Mouse (Mus musculus) frontal cortex, postnatal 14 days (tissue): ENCODE results near the gene Egfem1.

Source experiments
- DNase-seq, 2 experiments: peaks; one replicate each; pipeline ENCODE4 v3.0.0; 2022; ENCODE audit warnings: low spot score in 2 of 2

The Egfem1 gene

DNA sequence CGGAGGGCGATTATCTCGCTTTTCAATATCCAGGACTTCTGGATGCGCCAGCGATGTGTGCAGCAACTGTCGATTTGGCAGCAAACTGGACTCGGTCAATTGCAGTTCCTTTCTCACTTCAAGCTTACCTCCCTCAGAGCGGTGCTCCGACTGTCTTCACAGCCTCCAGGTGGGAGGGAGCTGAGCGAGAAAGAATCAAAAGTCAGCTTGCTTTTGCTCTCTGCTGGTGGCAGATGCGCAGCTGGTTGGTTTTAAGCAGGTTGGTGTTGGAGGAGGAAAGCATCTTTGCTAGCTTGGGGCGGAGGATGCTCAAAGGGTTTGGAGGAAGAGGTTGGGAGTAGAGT, at the start of gene Egfem1:
TSS of gene Egfem1 (plus strand) at position 72 of the 344 bp plus-strand sequence.
- DNase-seq = peak in 1 of 2 experiments; percentile 22

DNA sequence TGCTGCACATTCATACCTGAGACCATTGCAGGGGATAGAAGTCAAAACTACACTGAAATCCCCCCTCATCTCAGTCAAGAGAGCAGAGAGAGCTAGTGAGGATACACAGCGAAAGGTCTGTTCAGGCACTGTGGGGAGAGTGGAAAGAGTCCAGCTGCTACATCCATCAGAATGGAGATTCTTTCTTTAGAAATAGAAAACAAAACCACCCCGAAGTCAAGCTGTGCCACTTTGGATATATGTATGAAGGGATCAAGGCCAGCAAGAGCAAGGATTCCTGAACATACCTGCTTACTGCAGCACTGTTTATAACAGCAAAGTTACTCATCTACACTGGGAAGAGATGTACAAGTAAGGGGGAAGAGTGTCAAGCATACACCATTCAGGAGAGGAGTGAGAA, 48.7 kb upstream of the Egfem1 start:
- no peak for DNase-seq

DNA sequence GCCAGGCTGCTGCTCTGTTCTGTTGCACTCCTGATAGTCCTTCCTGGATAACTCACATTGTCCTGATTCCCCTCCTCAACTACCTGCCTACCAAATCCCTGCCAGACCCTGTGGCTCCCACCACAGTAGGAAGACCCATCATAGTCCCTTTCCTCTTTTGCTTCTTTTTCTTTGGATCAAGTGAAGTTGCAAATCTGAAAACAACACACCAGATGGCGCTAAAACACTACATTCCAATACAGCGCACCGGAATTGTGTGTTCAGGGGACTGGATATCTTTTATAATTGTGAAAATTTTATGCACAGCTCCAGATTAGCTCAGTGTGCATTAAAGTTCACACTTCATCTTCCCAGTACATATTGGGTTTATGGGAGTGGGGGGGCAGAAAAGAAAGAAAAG, 45.7 kb upstream of the Egfem1 start:
- DNase-seq = peak in 1 of 2 experiments; percentile 32

DNA sequence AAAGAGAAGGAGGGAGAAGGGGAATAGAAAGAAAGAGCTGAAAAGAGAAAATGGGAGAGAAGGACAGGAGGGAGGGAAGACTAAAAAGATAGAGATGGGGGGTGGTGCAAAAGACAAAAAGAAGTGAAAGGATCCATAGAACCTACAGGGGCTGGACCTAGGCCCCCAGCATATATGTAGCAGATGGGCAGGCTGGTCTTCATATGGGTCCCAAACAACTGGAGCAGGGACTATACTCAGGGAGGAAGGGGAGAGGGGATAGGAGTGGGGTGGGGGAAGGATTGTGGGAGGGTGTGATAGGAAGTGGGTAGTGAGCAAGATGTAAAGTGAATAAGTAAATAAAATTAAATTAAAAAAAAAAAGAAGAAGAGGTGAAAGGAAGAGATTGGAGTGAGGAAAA, 45.2 kb upstream of the Egfem1 start:
- no peak for DNase-seq

DNA sequence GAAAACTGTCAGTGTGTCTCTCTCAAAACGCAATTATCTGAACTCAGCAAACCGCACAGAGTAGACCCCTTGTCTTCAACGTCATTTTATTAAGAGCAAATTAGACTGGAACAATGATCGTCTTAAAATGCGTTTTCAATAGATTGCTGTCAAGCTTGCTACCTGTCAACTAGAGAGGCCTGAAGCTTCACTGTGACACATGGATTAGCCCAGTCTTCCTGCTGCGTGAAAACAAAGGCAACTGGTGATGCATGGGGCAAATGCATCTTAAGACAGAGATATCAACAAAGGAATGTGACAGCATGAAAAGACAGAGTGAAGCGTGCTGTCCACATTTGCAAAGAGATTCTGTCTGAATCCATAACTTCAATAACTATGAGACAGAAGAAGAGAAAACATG, 41.8 kb upstream of the Egfem1 start:
- DNase-seq = no peak

DNA sequence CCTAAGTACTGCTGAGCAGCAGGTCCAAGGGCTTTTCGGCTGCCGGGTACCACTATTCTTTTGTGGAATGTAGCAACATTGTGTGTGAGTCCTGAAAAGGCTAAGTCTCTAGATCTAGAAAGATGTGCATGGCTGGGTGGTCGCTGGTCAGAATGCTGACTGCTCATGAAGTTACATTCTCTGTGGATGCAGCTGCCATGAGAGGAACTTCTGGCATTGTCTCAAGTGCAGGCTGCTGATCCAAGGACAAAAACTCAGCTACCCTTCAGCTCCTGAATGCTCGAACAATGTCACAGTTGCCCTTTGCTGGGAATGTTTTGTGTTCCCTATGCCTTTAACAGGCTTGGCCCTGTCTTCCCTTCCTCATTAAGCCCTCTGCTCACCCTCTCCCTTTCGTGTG, 35.5 kb upstream of the Egfem1 start:
- DNase-seq = no peak

DNA sequence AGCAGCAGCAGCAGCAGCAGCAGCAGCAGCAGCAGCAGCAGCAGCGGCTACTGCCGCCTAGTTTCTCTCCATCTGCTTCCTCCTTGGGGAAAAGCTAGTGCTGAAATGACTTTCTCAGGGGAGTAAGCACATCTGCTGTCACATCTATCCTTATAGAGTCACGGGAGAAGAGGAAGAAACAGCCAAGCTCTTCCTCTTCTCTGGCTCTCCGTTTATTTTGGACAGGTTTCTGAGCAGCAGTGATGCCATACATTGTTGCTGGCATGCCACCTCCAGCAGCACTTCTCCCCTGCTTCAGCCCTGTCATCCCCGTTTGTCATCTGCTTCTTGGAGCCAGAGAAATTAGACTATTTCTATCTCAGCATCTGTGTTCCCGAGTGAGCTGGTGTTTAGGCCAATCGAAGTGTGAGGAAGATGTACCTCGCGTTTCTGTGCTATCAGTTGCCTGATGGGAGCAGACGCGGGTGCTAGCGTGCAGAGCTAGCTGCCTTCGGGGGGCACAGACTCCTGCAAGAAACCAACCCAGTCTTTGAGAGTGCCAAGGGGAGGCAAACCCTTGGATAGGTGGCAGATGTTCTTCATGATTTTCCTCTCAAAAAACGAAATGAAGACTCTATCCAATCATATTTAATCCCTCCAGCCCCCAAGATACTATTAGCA, 34.4 kb upstream of the Egfem1 start:
- DNase-seq = no peak

DNA sequence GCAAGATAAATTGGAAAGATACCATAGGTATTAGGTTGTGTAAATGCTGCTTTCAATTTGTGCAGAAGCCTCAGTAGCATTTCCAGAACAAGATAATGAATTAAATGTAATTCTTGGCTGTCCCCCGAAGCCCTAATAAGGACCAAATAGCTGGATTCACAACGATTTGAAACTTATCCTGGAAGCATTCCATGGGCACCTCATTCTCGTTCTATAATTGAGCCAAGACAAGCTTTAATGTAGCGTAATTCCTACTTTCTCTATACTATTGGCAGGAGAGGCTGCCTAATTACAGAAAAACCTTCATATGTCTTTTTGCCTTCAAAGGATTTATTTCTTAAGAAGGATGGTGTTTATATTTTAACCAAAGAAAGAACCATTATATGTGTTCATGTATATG, 18.7 kb upstream of the Egfem1 start:
- no peak for DNase-seq

DNA sequence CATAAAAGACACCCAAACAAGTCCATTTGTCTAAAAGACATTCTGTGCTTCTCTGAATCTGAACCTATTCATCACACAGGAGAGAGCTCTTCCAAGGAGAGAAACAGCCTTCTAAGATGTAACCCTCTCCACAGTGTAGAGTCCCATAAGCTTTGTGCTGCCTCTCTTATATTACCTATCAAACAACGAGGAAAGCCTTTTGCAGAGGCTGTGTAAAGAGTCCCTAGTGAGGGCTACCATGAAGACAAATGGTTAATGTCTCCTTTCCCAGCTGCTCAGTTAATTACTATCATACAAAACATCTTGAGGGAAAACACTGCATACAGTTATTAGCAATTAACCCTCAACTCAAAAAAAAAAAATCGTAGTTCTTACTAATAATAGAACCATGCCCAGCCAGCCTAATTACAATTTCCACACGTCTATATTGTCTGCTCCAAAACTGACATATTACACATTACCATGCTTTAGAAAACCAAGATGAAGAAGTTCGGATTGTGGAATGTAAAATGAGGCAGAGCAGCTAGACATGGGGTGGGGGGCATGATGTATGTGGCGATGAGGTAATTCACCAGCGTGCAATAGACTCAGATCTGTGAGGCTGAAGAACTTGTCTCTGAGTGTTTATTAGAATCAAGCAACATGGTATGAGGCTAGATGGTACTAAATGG, 13.3 kb upstream of the Egfem1 start:
- DNase-seq = no peak

DNA sequence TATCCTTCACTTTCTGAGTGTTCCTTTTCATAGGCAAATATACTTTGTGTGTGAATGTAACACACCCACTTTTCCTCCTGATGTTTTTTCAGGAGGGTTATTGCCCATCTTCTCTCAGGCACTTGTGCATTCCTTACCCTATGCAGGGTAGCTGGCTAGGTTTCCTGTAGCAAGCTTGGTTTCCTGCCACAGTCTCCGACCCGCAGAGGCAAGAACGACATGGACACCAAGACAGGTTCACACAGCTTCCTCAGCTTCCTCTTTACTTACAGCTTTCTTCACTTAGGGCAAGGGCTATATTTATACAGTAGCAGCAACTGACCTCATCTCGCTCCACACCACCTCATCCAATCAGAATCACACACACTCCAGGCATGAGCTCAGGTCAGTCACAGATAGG, 10.5 kb upstream of the Egfem1 start:
- DNase-seq = no peak

DNA sequence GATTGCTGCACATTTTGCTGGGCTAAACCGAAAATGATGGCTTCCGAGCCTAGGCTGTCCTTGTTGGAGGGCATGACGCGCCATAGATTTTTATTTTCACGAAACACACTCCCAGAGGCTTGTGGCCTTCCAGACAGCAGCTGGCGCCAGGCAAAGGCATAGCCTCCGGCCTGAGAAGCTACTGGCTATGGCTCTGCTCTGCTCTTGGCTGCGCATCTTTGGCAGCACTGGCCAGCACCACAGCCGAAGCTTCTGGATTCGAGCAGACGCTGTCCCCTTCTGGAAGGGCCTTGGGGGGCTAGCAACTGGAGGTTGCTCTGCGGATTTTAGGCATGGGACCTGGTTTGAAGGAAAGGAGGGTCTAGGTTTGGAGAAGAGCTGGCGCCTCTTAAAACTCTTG, 306 bp upstream of the Egfem1 start:
- DNase-seq = peak in 1 of 2 experiments; percentile 12

DNA sequence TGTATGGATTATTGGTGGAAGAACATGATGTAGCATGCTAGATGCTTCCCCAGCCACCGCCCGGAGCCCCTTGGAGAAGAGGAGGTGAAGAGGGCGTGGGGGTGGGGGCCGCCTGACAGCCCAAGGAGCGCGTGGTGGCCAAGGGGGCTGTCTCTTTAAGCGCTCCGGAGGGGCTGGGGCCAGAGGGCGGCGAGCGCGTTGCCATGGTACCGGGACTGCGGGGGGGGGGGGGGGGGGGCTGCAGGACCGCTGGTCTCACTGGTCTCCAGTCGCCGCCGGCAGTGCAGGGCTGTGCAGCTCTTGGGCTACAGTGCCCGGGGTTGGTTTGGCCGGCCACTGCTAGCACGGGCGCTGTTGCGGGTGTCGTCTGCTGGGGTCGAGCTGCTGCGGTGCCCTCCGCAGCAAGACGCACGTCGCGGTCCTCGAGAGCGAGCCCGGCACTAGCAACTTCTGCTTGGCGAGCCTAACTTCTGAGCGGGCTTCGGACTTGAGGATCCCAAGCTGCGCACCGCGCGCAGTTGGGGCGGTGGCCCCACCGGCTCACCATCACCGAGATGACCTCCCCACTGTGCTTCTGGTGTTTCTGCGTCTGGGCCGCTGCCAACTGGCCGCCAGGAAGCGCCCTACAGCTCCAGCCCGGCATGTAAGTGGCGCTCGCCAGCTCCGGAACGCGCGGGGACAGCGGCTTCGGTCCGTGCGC, 623 bp downstream of the Egfem1 start:
- peak; percentile 23 to 27 for DNase-seq

DNA sequence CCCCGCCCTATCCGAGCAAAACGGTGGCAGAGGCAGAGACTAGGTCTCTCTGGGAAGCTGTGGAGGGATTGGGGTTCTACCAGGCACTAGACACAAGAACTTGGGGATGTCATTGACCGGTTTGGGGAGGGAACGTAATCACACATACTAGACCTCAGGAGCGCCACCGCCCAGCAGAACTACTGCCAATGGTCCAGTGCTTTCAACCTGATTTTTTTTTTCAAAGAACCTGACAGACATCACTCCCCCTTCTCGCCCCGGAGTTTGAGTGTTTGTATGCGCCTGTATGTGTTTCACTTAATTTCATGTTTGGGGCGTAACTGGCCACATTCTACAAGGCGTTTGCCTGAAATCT, 1.1 kb downstream of the Egfem1 start:
- DNase-seq = no peak

DNA sequence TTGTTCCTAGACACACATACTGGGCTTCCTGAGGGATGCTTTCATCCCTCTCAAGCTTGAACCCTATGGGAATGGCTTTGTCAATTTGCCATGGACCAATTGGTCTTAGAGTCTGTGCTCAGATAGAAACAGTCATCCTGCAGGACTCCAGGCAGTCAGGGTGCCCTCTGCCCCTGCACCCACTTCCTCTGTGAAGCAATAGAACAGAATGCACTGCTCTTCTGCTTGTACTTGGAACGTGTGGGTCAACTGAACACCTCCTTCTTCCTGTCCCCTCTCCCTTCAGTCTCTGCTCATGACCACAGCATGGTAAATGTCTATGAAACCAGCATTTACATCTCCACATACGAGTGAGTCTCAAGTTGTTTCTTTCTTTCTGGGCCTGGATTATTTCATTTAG, 16.6 kb downstream of the Egfem1 start:
- no peak for DNase-seq

DNA sequence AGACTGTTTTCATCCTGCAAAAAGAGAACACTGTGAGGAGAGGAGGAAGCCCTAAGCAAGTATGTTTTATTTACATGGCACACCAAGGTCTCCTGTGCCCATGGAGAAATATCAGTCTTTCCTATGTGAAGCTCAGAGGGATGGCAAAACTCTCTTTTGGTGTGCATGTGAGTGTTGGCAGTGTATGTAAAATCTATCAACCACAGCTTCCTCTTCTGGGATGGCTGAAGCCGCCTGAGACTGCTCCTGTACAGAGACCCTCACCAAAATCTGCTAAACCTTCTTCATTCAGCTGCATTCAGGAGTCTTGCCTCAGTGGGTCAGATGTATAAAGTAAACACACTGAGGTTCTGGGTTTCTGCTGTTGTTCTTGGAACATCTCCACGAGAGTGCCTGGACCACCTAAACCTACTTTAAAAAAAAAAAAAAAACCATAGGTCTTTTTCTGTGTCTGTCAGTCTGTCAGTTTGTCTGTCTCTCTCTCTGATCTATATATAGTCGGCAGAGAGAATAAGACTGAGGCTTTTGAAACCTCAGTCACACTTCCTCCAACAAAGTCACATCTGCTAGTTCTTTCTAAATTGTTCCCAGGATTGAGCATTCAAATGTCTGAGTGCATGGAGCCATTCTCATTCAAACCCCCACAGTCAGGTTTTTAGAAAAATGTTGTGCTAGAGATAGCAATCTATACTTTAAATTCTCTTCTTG, 24.3 kb downstream of the Egfem1 start:
- no peak for DNase-seq

DNA sequence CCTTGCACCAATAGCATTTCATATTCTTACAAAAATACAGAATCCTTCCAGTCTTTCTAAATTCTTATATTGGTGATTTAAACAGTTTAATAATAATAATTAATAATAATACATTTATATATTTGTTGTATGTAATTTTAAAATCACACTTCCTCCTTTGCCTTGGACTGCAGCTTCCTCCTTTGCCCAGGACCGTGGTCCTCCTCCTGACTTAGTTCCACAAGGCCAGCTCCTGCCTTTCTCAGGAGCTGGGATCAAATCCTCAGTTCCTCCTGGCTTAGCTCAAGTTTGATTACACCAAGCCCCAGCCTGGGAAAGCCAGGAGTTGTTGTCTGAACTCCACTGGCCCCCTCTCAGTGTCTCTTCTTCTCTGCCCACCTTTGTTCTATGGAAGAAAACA, 25.3 kb downstream of the Egfem1 start:
- no peak for DNase-seq

DNA sequence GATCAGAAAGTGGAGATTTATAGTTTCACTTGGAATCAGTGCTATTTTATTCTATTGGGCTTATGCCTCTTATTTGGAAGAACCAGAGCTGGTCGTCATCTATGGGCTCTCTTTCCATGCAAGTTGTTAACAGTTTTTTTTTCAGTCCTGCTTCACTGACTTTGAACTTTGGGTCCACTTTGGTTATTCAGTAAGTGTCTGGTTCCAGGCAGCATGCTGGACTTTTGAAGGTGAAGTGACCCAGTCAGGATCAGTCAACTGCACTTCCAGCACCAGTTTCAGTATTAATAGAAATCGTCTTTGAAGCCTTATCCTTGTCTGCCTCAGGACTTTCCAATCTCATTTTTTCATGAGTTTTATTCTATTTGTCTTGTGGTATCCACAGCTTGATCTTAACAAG, 28.5 kb downstream of the Egfem1 start:
- no peak for DNase-seq

DNA sequence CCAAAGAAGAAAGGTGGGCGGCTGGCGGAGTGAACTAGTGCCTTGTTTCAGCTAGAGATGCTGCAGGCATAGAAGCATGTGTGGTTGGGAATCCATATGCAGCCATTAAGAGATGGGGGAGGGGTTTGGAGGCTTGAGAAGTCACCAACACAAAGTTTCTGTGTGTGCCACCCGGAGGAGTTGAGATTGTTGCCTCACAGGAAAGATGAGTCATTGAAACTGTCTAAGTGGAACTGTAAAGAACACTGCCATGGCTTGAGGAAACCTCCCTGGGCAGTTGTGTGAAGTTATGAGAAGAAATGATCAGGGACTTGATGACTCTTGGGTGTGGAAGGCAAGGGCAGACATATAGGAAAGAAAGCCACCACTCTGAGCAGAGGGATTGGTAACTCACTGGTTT, 32.7 kb downstream of the Egfem1 start:
- DNase-seq = no peak

DNA sequence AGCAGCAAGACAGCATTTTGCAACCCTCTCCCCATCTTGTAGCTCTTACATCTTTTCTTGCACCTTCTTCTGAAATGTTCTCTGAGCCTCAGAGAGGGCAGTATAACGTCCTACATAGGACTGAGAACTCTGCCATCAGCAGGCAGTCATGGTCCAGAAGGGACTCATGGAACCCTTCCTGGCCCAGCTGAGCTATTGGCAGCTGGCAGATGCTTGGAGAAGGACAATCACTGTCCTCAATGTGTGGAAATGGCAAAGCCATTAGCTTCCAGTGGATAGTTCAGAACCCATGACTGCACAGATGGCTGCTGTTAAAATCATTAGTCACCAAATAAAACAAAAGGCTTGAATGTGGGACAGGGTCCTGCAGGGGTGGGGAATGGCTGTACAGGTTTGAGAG, 35.6 kb downstream of the Egfem1 start:
- no peak for DNase-seq

DNA sequence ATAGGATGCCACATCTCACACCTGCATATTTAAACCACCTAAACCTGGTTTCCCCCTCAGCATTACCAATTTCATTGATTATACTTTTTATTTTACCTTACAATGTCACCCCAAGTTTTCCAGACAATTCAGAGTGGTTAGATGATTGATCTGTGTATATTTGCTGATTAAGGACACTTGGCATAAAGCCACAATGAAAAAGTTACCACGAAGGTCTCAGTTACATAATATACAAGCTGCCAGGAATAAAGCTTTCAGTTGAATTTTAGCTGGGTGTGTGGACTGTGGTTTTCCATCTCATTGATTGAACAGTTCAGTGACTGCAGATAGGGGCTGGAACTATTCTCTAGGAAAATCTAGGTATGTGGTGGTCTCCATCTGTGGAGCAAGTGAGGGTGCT, 40.7 kb downstream of the Egfem1 start:
- no peak for DNase-seq

DNA sequence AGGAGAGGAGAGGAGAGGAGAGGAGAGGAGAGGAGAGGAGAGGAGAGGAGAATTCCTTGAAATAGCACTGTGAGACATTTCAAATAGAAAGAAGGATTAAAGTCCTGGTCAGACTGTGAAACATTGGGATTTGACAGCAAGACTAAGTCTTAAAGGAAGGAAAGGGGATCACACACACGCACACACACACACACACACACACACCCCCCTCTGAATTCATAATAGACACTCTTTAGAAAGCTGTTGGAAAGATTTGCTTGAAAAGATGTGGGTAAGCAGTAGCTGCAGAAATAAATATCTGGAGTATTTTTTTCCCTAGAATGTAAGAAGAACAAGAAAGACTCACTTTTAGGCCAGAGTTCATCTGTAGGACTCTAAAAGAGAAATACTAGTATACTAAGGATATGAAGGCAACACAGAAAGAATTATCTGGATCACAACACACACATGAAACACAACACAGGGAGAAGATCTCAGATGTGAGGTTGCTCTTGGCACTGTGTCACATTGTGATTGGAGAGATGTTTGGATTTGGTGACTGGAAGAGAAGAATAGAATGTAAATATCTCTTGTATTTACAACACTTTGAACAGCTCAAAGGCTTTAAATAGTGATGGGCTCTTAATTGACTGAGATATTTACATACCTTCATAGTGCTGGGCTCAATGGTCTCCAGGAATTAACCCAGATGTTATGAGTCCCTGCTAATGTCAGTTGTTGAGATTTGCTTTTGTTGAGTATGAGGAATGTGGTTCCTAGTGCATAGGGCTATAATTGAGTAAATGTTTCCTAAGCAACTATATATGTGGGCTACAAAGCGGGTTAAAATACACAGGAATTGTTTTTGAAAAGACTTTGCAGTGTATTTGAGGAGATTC, 50.5 kb downstream of the Egfem1 start:
- no peak for DNase-seq

DNA sequence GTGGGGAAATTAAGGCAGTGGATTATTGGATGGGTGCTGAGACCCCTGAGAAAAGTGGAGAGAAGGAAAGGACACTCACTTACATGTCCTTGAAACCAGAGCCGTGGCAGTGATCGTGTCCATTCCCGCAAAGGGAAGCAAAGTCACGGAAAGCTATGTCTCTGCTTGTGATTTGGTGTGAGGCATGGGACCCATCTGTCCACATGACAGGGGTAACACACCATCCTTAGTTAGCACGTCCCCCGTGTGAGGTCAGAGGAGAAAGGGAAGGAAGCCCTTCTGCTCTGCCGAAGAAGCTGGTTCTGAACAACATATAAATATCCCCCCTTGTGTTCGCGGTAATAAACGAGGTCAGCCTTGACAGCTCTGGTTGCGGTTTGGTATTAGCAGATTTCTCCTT, 52.7 kb downstream of the Egfem1 start:
- DNase-seq = no peak
